Mouse (Mus musculus) hindlimb bud, embryonic 11.5 days (tissue): ENCODE measurements around the gene Shank2.
A peak's percentile ranks its signal among the peaks of the same experiment; 100 is the strongest.

ENCODE experiments used
- DNase-seq: peaks from one replicate; pipeline ENCODE4 v3.0.0-alpha.2; 2012; ENCODE audit warnings: low read depth, low spot score; ENCODE audit errors: extremely low spot score

The Shank2 gene

DNA sequence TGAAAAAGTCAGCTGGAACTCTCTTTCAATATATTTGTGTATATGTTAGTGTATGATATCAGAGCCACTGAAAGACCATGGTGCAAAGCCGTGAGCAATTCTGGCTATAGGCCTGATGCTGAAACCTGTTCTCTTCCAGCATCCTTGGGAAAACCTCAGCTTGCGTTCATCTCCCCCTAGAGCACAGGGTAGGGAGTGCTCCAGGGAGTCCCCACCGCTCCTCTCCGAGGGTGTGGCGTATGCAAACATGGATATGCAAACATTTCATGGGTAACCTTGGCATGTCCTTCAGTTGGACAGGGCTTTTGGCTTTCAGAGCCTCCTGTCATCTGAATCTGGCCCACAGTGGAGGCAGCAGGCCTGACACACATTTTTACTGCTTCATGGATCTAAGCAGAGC is 412.9 kb downstream of the Shank2 start:
- DNase-seq, result no peak

- DNase-seq, result no peak
Observed at GRCm38 (mm10) chr7:144415795-144416194, 414.1 kb downstream of the Shank2 start.

- no peak for DNase-seq
Observed at GRCm38 (mm10) chr7:144417234-144417633, 415.5 kb downstream of the Shank2 start.

GRCm38 (mm10) chr7:144417644-144418343 is 416.1 kb downstream of the Shank2 start:
- DNase-seq, result no peak

- no peak for DNase-seq
Observed at GRCm38 (mm10) chr7:144420552-144420951, 418.8 kb downstream of the Shank2 start.

DNA sequence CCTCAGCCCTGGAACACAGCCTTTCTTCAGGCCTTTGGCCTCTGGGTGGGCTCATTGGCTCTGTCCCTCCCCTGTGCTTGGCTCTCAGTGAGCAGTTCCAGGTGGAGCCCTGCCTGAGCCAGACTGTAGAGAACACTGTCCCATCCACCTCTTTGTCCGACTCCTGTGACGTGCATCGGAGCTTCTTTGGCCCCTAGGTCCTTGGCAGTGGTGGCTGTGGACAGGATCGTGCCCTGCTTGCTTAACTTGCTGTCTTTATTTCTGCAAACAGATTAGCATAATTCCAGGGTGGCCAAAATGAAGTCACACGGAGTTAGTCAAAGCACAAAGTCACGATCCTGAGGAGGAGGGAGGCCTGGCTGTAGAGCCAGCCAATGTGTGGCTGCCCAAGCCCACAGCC is 419.8 kb downstream of the Shank2 start:
- DNase-seq, result no peak

DNA sequence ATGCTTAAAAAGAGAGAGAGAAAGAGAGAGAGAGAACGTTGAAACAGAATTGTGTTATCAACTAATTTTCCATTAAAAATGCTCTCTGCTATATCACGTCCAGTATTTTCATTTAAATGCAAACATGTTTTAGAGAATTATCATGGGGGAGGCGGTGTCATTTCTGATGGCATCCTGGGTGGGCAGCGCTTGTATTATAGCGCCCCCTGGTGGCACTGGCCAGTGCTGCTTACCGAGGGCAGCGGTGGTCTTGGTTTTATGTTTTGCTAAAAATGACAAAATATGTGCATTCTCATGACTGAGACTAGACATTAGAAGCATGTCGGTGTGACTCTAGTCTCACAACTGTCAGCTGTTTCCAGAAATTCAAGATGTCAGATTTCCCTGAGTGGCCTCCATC is 424.2 kb downstream of the Shank2 start:
- peak; percentile 6 for DNase-seq

GRCm38 (mm10) chr7:144426594-144426993 is 424.9 kb downstream of the Shank2 start:
- no peak for DNase-seq

DNA sequence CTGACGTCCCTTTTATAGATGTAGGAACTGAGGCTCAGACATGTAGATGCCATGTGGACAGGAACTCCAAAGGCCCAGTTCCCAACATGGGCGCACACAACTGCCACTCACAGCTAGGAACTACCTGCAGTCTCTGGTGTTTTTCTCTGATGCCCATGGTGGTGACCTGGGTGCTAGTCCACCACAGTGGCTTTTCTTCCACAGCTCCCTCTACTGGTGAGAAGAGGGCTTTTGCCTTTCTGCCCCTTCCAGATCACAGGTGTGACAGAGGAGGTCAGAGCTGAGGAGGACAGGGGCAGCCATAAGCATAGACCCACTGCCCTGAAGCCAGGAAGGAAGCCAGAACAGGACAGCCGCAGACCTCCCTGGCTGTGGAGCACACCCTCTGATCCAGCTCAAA is 425.7 kb downstream of the Shank2 start:
- DNase-seq, result no peak

- DNase-seq, result no peak
Observed at GRCm38 (mm10) chr7:144432920-144433319, 431.2 kb downstream of the Shank2 start.

- no peak for DNase-seq
Observed at GRCm38 (mm10) chr7:144438811-144439210, 437.1 kb downstream of the Shank2 start.

DNA sequence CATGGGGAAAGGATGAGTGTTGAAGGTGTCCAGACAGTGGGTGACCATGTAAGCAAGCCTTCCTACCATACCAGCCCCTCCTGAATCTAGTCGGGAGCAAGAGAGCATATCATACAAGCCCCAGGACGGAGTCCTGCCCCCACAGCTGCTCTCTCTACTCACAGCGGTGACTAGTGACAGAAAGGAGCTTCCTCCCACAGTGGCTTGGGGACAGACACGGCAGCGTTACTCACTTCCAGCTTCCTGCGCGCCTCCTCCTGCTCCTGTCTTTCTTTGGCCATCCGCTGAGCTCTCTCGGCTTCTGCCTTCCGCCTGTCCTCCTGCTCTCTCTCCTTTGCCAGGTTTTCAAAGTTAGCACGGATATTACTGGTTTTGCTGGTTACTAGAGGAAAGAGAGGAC is 439.7 kb downstream of the Shank2 start:
- DNase-seq, result no peak

GRCm38 (mm10) chr7:144441976-144442375 is 440.2 kb downstream of the Shank2 start:
- DNase-seq, result no peak

GRCm38 (mm10) chr7:144444788-144445187 is 443.1 kb downstream of the Shank2 start:
- no peak for DNase-seq

GRCm38 (mm10) chr7:144447146-144447545 is 445.4 kb downstream of the Shank2 start:
- DNase-seq, result no peak

DNA sequence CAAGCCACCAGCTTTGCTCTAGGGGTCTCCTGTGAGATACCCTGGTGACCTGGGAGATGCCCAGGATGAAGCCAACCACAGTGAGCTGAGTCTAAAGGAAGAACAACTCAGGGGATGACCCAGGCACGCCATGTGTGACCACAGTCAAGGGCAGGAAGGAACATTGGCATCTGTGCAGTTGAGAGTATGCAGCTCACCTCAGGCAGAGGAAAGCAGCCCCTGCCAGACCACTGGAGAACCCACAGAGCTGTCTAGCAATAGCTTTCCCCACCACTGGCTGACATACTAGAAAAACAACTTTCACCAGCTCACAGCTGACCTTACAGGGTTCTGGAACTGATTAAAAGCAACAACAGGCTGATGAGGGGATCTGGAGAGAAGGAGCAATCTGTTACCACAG is 446.5 kb downstream of the Shank2 start:
- no peak for DNase-seq

- DNase-seq, result no peak
Observed at GRCm38 (mm10) chr7:144449637-144450570, 448.2 kb downstream of the Shank2 start.

- no peak for DNase-seq
Observed at GRCm38 (mm10) chr7:144450661-144451060, 448.9 kb downstream of the Shank2 start.

GRCm38 (mm10) chr7:144458881-144459280 is 457.2 kb downstream of the Shank2 start:
- DNase-seq, result no peak

DNA sequence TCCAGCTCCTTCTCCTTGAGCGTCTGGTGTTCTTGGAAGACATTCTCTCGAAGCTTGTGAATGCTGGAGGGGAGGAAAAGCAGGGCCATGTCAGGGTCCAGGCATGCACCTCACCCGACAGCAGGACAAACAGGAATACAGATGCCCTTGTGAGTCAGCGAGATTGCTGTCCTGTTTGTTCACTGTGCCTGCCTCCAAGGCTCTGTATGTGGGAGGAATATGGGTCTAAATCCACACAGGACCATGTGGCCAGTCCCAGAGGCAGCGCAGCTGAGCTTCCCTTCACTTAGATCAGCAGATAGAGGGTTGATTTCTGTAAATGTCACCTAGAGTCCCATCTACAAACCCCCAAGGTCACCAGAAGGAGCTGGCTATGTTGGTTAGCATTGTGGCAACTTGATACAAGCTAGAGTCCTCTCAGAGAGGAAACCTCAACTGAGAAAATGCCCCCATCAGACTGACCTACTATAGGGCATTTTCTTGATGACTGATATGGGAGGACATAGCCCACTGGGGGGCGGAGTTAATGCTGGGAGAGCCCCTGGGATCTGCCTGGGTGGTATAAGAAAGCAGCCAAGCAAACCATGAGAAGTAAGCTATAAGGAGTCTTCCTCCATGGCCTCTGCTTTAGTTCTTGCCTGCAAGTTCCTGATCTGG is 459.6 kb downstream of the Shank2 start:
- DNase-seq, result no peak

- DNase-seq, result no peak
Observed at GRCm38 (mm10) chr7:144462577-144462976, 460.8 kb downstream of the Shank2 start.

GRCm38 (mm10) chr7:144468741-144469140 is 467.0 kb downstream of the Shank2 start:
- no peak for DNase-seq
